Mouse (Mus musculus): ENCODE data around the gene Efcab11. TPM values are rescaled to one million over a fixed set of nuclear protein-coding genes. Genes with fewer than 3 reads are reported as not detected.

Efcab11 gene
- polyA plus RNA-seq, 1 experiment from 2014 or later: 8.3 TPM

DNA sequence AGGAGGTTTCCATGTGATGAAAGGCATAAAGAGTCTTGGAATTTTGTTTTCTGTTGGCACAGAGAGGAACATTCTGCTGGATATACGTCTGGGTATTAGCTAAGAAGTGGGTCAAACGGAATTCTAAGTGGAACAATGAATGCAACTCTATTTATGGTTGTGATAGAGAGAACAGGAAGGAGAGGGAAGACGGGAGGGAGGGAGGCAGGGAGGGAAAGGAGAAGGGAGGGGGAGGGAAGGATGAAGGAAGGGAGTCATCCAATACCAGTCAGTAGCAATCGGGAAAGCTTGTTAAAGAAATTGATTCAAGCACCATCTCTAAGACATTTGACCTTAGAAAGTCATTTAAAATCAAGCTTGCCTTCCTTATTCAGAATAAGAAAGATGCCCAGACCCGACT is 172.0 kb downstream of the Efcab11 start:
- Histone ChIP-seq H3K9ac (no peak overlapping the region), H3K27ac (peak overlapping the region; percentile 61), H3K4me3 (no peak overlapping the region), H3K4me2 (peak overlapping the region; percentile 39), H3K9me3 (replicated peaks) (no peaks in the 10 kb centered on the region), H3K36me3 (no peaks in the 10 kb centered on the region), H3K4me1 (replicated peaks) (peaks cover 26% of the 10 kb centered on the region), H3K27me3 (no peaks in the 10 kb centered on the region)
- 28% methylated on average over 5 of the region's 5 CpGs for WGBS
- ATAC-seq (replicated peaks; ENCODE audit: insufficient number of reproducible peaks, insufficient read depth, low FRiP score, low read depth): peak; percentile 22; the same call in 1 of the 2 replicates

GRCm38 (mm10) chr12:99702248-99702647 is 182.0 kb downstream of the Efcab11 start:
- ATAC-seq (replicated peaks; ENCODE audit: insufficient number of reproducible peaks, insufficient read depth, low FRiP score, low read depth): no peak

DNA sequence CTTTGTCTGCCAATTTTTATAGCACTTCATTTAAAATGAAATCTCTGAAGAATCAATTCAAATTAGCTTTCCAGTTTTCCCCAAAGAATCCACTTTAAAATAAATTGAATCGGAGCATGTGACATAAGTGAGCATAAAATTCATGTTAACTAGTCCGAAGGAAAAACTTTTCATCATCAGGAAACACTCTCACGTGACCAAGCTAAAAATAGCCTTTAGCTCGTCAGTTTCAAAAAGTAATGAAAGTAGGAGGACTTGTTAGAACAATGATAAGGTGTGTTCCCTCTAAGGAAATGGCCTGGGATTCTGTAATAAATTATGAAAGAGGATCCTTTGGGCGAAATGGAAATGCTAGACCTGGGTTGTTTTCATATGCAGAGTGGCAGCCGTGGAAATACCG is 183.9 kb downstream of the Efcab11 start:
- no peak overlapping the region for H3K4me3 ChIP-seq
- ATAC-seq (replicated peaks; ENCODE audit: insufficient number of reproducible peaks, insufficient read depth, low FRiP score, low read depth): no peak
- H3K4me2 ChIP-seq: 0 out of 2 replicates have a peak overlapping the region, but pooled peaks have one; percentile 2
- no peaks in the 10 kb centered on the region for H3K36me3 ChIP-seq
- no peak overlapping the region for H3K27ac ChIP-seq
- H3K9ac ChIP-seq: no peak overlapping the region
- no peaks in the 10 kb centered on the region for H3K27me3 ChIP-seq
- no peaks in the 10 kb centered on the region for H3K9me3 ChIP-seq (replicated peaks)
- 41% methylated on average over 7 of the region's 7 CpGs for WGBS
- 0 out of 2 replicates have a peak, but pooled peaks cover 10% of the 10 kb centered on the region for H3K4me1 ChIP-seq (replicated peaks)

More at GRCm38 (mm10) chr12:99702248-99702647, 182.0 kb downstream of the Efcab11 start:
- H3K9ac ChIP-seq: no peak overlapping the region
- no peak overlapping the region for H3K27ac ChIP-seq
- WGBS: 52% methylated on average over 8 of the region's 8 CpGs
- no peak overlapping the region for H3K4me2 ChIP-seq
- no peaks in the 10 kb centered on the region for H3K36me3 ChIP-seq
- 0 out of 2 replicates have a peak, but pooled peaks cover 10% of the 10 kb centered on the region for H3K4me1 ChIP-seq (replicated peaks)
- no peak overlapping the region for H3K4me3 ChIP-seq
- H3K9me3 ChIP-seq (replicated peaks): no peaks in the 10 kb centered on the region
- no peaks in the 10 kb centered on the region for H3K27me3 ChIP-seq

- Histone ChIP-seq H3K4me2 (no peak overlapping the region), H3K4me3 (no peak overlapping the region)
Observed at GRCm38 (mm10) chr12:99699379-99700023, 184.7 kb downstream of the Efcab11 start.

DNA sequence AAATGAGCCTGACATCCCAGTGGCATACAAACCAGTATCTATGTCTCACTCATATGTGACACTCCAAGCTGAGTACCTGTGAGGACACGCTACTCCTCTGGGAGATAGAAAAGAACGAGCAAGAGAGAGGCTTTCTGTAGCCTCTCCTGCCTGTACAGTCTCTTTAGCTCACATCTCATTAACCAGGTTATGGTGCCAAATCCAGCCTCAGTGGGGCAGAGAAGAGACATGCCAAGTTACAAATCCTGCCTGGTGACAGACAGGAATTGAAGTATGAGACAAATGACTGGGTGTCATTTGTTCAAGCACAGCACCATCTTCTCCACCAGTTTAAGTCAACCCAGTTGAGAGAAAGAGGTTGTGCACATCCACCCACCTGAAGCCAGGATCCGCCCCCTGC is 190.2 kb downstream of the Efcab11 start:
- Histone ChIP-seq H3K9me3 (replicated peaks) (no peaks in the 10 kb centered on the region), H3K27me3 (no peaks in the 10 kb centered on the region), H3K4me1 (replicated peaks) (no peaks in the 10 kb centered on the region), H3K4me3 (no peak overlapping the region), H3K9ac (no peak overlapping the region), H3K36me3 (no peaks in the 10 kb centered on the region), H3K4me2 (no peak overlapping the region), H3K27ac (no peak overlapping the region)
- ATAC-seq (replicated peaks; ENCODE audit: insufficient number of reproducible peaks, insufficient read depth, low FRiP score, low read depth): no peak
- 90% methylated on average over 3 of the region's 3 CpGs for WGBS

More at GRCm38 (mm10) chr12:99699379-99700023, 184.7 kb downstream of the Efcab11 start:
- Histone ChIP-seq H3K36me3 (no peaks in the 10 kb centered on the region), H3K27me3 (no peaks in the 10 kb centered on the region), H3K9ac (no peak overlapping the region), H3K27ac (no peak overlapping the region), H3K4me1 (replicated peaks) (0 out of 2 replicates have a peak, but pooled peaks cover 10% of the 10 kb centered on the region), H3K9me3 (replicated peaks) (no peaks in the 10 kb centered on the region)
- 83% methylated on average over 5 of the region's 5 CpGs for WGBS
- ATAC-seq (replicated peaks; ENCODE audit: insufficient number of reproducible peaks, insufficient read depth, low FRiP score, low read depth): no peak

- 0 out of 2 replicates have a peak overlapping the region, but pooled peaks have one; percentile 10 for H3K27ac ChIP-seq
- no peak for ATAC-seq (replicated peaks; ENCODE audit: insufficient number of reproducible peaks, insufficient read depth, low FRiP score, low read depth)
Observed at GRCm38 (mm10) chr12:99686418-99686992, 197.7 kb downstream of the Efcab11 start.

DNA sequence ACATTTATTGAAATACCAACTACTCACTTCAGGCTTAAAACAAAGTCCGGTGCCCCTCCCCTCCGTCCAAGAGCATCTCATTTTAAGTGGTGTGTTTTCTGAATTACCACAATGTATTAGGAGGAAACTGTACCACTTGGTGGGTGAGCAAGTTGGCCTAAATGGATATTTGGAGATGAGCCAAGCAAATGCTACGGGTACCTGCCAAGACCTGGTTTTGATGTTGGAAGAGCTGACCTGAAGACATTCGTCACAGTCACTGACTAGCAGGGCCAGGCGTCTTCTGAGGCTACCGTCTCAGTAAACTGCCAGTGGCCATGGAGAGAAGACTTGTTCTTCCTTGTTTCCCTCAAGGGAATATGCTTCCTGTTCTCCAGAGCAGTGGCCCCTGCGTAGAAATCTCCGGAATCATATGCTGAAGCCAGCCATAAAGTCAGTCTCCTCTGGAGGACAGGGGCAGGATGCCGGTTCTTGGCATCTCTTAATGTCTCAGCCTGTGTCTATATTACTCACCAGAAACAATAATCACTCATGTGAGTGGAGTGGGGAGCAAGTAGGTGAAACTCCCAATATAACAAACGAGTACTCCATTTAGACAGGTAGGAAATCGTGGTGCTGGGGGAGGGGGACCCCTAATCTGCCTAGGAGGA is 198.7 kb downstream of the Efcab11 start:
- Histone ChIP-seq H3K4me3 (no peak overlapping the region), H3K27me3 (no peaks in the 10 kb centered on the region), H3K27ac (0 out of 2 replicates have a peak overlapping the region, but pooled peaks have one; percentile 11), H3K9me3 (replicated peaks) (no peaks in the 10 kb centered on the region), H3K4me2 (no peak overlapping the region), H3K36me3 (no peaks in the 10 kb centered on the region), H3K4me1 (replicated peaks) (peaks cover 9% of the 10 kb centered on the region; the same call in 1 of the 2 replicates), H3K9ac (no peak overlapping the region)
- no peak for ATAC-seq (replicated peaks; ENCODE audit: insufficient number of reproducible peaks, insufficient read depth, low FRiP score, low read depth)
- WGBS: 65% methylated on average over 11 of the region's 11 CpGs

More at GRCm38 (mm10) chr12:99686418-99686992, 197.7 kb downstream of the Efcab11 start:
- H3K9ac ChIP-seq: no peak overlapping the region
- no peak overlapping the region for H3K4me3 ChIP-seq
- H3K36me3 ChIP-seq: no peaks in the 10 kb centered on the region
- 37% methylated on average over 6 of the region's 6 CpGs for WGBS
- peaks cover 9% of the 10 kb centered on the region; the same call in 1 of the 2 replicates for H3K4me1 ChIP-seq (replicated peaks)
- H3K4me2 ChIP-seq: no peak overlapping the region
- H3K9me3 ChIP-seq (replicated peaks): no peaks in the 10 kb centered on the region
- no peaks in the 10 kb centered on the region for H3K27me3 ChIP-seq

GRCm38 (mm10) chr12:99681681-99682080 is 202.6 kb downstream of the Efcab11 start:
- Histone ChIP-seq H3K36me3 (no peaks in the 10 kb centered on the region), H3K27ac (no peak overlapping the region), H3K4me2 (no peak overlapping the region), H3K9me3 (replicated peaks) (no peaks in the 10 kb centered on the region; the same call in 1 of the 2 replicates), H3K9ac (no peak overlapping the region), H3K27me3 (no peaks in the 10 kb centered on the region), H3K4me3 (no peak overlapping the region), H3K4me1 (replicated peaks) (peaks cover 9% of the 10 kb centered on the region; the same call in 1 of the 2 replicates)
- ATAC-seq (replicated peaks; ENCODE audit: insufficient number of reproducible peaks, insufficient read depth, low FRiP score, low read depth): no peak
- WGBS: 34% methylated on average over 4 of the region's 4 CpGs

- WGBS: 81% methylated on average over 4 of the region's 4 CpGs
- H3K4me1 ChIP-seq (replicated peaks): 0 out of 2 replicates have a peak, but pooled peaks cover 4% of the 10 kb centered on the region
- no peak overlapping the region for H3K4me3 ChIP-seq
- H3K36me3 ChIP-seq: no peaks in the 10 kb centered on the region
- H3K9me3 ChIP-seq (replicated peaks): no peaks in the 10 kb centered on the region
- no peak overlapping the region for H3K9ac ChIP-seq
- ATAC-seq (replicated peaks; ENCODE audit: insufficient number of reproducible peaks, insufficient read depth, low FRiP score, low read depth): no peak
- H3K4me2 ChIP-seq: no peak overlapping the region
- no peak overlapping the region for H3K27ac ChIP-seq
- H3K27me3 ChIP-seq: no peaks in the 10 kb centered on the region
Observed at GRCm38 (mm10) chr12:99671866-99672191, 212.4 kb downstream of the Efcab11 start.

DNA sequence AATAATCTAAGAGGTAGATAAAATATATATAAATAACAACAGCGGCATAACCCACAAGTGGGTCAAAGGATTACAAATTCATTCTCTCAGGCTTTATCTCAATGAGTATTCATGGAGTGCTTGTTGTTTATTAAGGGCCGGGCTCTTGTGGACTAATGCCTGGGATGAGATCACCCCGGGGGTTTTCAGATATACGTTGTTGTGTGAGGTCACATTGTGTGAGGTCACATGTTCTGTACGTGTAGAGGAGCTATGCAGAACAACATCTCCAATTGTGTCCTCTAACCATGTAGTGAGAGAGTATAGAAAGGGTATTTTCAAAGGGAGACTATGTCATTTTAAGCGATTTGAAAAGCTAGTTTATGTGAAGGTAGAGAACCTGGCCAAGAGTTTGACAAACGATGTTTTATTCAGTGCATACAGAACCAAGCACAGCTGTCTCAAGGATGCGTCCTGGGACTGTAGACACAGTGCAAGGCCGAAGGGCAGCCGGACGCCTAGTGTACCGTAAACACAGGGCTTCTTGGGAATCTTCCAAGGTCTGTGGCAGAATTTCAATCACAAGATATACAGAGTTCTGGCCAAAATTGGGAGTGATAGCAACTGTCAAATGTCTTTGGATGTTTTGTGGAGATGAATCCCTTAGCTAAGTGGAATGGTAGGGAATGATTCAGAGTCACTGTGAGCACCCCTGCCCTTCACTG is 212.9 kb downstream of the Efcab11 start:
- Histone ChIP-seq H3K9ac (no peak overlapping the region), H3K27ac (no peak overlapping the region), H3K9me3 (replicated peaks) (no peaks in the 10 kb centered on the region), H3K4me2 (no peak overlapping the region), H3K27me3 (no peaks in the 10 kb centered on the region), H3K4me1 (replicated peaks) (0 out of 2 replicates have a peak, but pooled peaks cover 4% of the 10 kb centered on the region), H3K4me3 (no peak overlapping the region), H3K36me3 (no peaks in the 10 kb centered on the region)
- WGBS: 62% methylated on average over 12 of the region's 12 CpGs
- no peak for ATAC-seq (replicated peaks; ENCODE audit: insufficient number of reproducible peaks, insufficient read depth, low FRiP score, low read depth)

DNA sequence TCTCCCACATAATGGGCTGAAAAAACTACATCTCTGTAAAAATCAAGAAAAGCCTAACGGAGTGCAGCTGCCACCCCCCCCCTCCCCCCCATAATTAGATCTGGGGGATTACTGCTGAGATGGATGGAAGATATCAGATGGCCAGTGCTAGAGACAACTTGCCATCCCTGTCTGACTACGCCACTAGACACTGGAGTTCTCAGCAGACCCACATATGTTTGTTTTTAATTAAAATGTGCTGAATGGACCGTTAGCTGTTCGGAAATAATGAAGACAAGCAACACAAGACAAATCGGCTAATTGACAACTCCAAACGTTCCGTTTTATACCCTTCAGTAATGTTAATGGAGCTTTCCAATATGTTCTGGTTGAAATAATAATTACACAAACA is 213.5 kb downstream of the Efcab11 start:
- H3K27ac ChIP-seq: no peak overlapping the region
- 0 out of 2 replicates have a peak overlapping the region, but pooled peaks have one; percentile 18 for H3K4me2 ChIP-seq
- WGBS: 84% methylated on average over 7 of the region's 7 CpGs
- H3K9me3 ChIP-seq (replicated peaks): no peaks in the 10 kb centered on the region
- 0 out of 2 replicates have a peak, but pooled peaks cover 4% of the 10 kb centered on the region for H3K4me1 ChIP-seq (replicated peaks)
- no peaks in the 10 kb centered on the region for H3K27me3 ChIP-seq
- H3K4me3 ChIP-seq: no peak overlapping the region
- H3K9ac ChIP-seq: no peak overlapping the region
- H3K36me3 ChIP-seq: no peaks in the 10 kb centered on the region
- no peak for ATAC-seq (replicated peaks; ENCODE audit: insufficient number of reproducible peaks, insufficient read depth, low FRiP score, low read depth)

Data from heart, embryonic 15.5 days (tissue).